Mouse (Mus musculus) embryonic fibroblast, embryonic 13.5 days (primary cell): Measurements from ENCODE around the gene Defa34.
"Not testable (repeated sequence)": the region's sequence is repeated elsewhere in the genome, so short reads cannot be mapped to it uniquely, and the experiment has no call there.

ENCODE experiments used
- CTCF ChIP-seq: IDR thresholded peaks from 2 replicates; pipeline ENCODE4 v1.5.1; 2011; ENCODE audit warnings: mild to moderate bottlenecking, control low read depth, low read length, moderate library complexity, borderline replicate concordance; ENCODE audit not compliant: insufficient read depth
- POLR2A ChIP-seq: IDR thresholded peaks from 2 replicates; pipeline ENCODE4 v1.6.1; 2011; ENCODE audit warnings: low read depth, mild to moderate bottlenecking, control low read depth, low read length, moderate library complexity

- TF ChIP-seq CTCF, POLR2A: not testable (repeated sequence)
These were observed 37.9 kb downstream of the Defa34 start, which contains the start of gene AY761184 for GRCm38 (mm10) chr8:21703545-21703944.
